8 mouse cellular contexts compared by ENCODE assay signal in genomic region chrX:103440803-103441202, GRCm38 (mm10).
DNase-seq lines count a peak whose midpoint lies in the region.

No protein-coding gene starts in this region.

- peak; percentile 34 for DNase-seq in kidney, adult 9 months
- DNase-seq in kidney, adult 11 months: no peak
- DNase-seq in CD4-positive, CD25-positive, alpha-beta regulatory T cell, adult 2 months (ENCODE audit: low read depth, low spot score): peak; percentile 69
- DNase-seq in NIH3T3 (ENCODE audit: low read depth): peak; percentile 78
- peak; percentile 45 for DNase-seq in embryo, embryonic 11.5 days (ENCODE audit: low read depth, low spot score)
- peak; percentile 19 for DNase-seq in lung, postnatal 10 days
- no peak for DNase-seq in urinary bladder, adult 18-20 months (ENCODE audit: low spot score in 2 of 2)
- no peak for DNase-seq in spleen, postnatal 36 days (ENCODE audit: low spot score in 2 of 2)

Comparison
In these comparisons a context has a peak if more than half of its experiments do, and no peak if none do; other contexts are left out.
1. DNase-seq: peak in kidney, adult 9 months (single experiment), CD4-positive, CD25-positive, alpha-beta regulatory T cell, adult 2 months (single experiment), NIH3T3 (single experiment), embryo, embryonic 11.5 days (single experiment) and lung, postnatal 10 days (single experiment); none in kidney, adult 11 months (single experiment), urinary bladder, adult 18-20 months (0 of 2) and spleen, postnatal 36 days (0 of 2).